Mouse (Mus musculus): Measurements from ENCODE around the gene Fcho1.

- TF ChIP-seq CTCF (IDR thresholded peaks at IDR 0.05; ENCODE audit: control insufficient read depth, insufficient read depth, low read length) (no peak), POLR2A (IDR thresholded peaks at IDR 0.05; ENCODE audit: borderline replicate concordance, control insufficient read depth, low read depth, low read length) (no peak)
Observed at GRCm38 (mm10) chr8:71745322-71745721, 19.8 kb upstream of the Fcho1 start.
